Mouse (Mus musculus) T-helper 2 cell (primary cell): ENCODE measurements around the gene Haus4.

ENCODE experiments used
- in situ Hi-C: fragments of 300-600 bp; cut with MboI, MseI; formaldehyde crosslinking; loops from one replicate; pipeline ENCODE4 v1.15.1; 2025; ENCODE audit warnings: high pct_unique_total_duplicates

Gene Haus4

GRCm38 (mm10) chr14:54496706-54497105 lies 57.7 kb downstream of the Haus4 start:
- in situ Hi-C loops = no loop called here

GRCm38 (mm10) chr14:54494234-54494633 lies 60.2 kb downstream of the Haus4 start:
- in situ Hi-C loops = no loop called here

GRCm38 (mm10) chr14:54493236-54493635 lies 61.2 kb downstream of the Haus4 start:
- in situ Hi-C loops = no loop called here

- in situ Hi-C loops = no loop called here
Observed at GRCm38 (mm10) chr14:54492345-54493131, 61.9 kb downstream of the Haus4 start.
